Mouse (Mus musculus): ENCODE results near the gene Hmcn2.

- TF ChIP-seq CTCF (IDR thresholded peaks at IDR 0.05; ENCODE audit: extremely low read depth, insufficient read length, insufficient replicate concordance, low read depth, low read length) (no peak), POLR2A (IDR thresholded peaks at IDR 0.05; ENCODE audit: low read depth, low read length) (no peak)
These were observed 186.3 kb downstream of the Hmcn2 start for GRCm38 (mm10) chr2:31500292-31501204.
